Mouse (Mus musculus): Measurements from ENCODE around the gene BC025920. TPM values are rescaled to one million over a fixed set of nuclear protein-coding genes. Genes with fewer than 3 reads are reported as not detected.
"Not testable (repeated sequence)": the region's sequence is repeated elsewhere in the genome, so short reads cannot be mapped to it uniquely, and the experiment has no call there.

Gene BC025920
- polyA plus RNA-seq, 1 experiment from 2014 or later = 2.1 TPM

- 23% methylated on average over 24 of the region's 24 CpGs for WGBS
- peaks cover 12% of the 10 kb centered on the region; the same call in 1 of the 2 replicates for H3K27me3 ChIP-seq (ENCODE audit: insufficient read depth, poor library complexity, severe bottlenecking)
- no peaks in the 10 kb centered on the region for H3K36me3 ChIP-seq
- peak overlapping the region; percentile 94 for H3K27ac ChIP-seq
- peaks cover 31% of the 10 kb centered on the region for H3K4me1 ChIP-seq (replicated peaks)
- DNase-seq (ENCODE audit: low spot score) = no peak
- H3K4me3 ChIP-seq = peak overlapping the region; percentile 85
- H3K9me3 ChIP-seq = no peaks in the 10 kb centered on the region
Observed at GRCm38 (mm10) chr10:81642648-81643448, 36.8 kb downstream of the BC025920 start.

GRCm38 (mm10) chr10:81643449-81644055 lies 37.5 kb downstream of the BC025920 start:
- Histone ChIP-seq H3K4me1 (replicated peaks) (peaks cover 33% of the 10 kb centered on the region), H3K27me3 (ENCODE audit: insufficient read depth, poor library complexity, severe bottlenecking) (peaks cover 7% of the 10 kb centered on the region; the same call in 1 of the 2 replicates), H3K4me3 (peak overlapping the region; percentile 85), H3K9me3 (no peaks in the 10 kb centered on the region), H3K36me3 (no peaks in the 10 kb centered on the region), H3K27ac (peak overlapping the region; percentile 94)
- peak; percentile 95 for DNase-seq (ENCODE audit: low spot score)
- WGBS = under 1% methylated on average over 75 of the region's 75 CpGs

- H3K27ac ChIP-seq = peak overlapping the region; percentile 94
- WGBS = 56% methylated on average over 2 of the region's 2 CpGs
- H3K4me1 ChIP-seq (replicated peaks) = peaks cover 35% of the 10 kb centered on the region
- DNase-seq (ENCODE audit: low spot score) = no peak
- H3K36me3 ChIP-seq = no peaks in the 10 kb centered on the region
- H3K4me3 ChIP-seq = peak overlapping the region; percentile 85
- H3K9me3 ChIP-seq = no peaks in the 10 kb centered on the region
- H3K27me3 ChIP-seq (ENCODE audit: insufficient read depth, poor library complexity, severe bottlenecking) = peaks cover 7% of the 10 kb centered on the region; the same call in 1 of the 2 replicates
Observed at GRCm38 (mm10) chr10:81644162-81644561, 38.1 kb downstream of the BC025920 start.

GRCm38 (mm10) chr10:81644716-81645115 lies 38.6 kb downstream of the BC025920 start:
- Histone ChIP-seq H3K36me3 (no peaks in the 10 kb centered on the region), H3K4me3 (peak overlapping the region; percentile 85), H3K27ac (no peak overlapping the region), H3K9me3 (no peaks in the 10 kb centered on the region), H3K27me3 (ENCODE audit: insufficient read depth, poor library complexity, severe bottlenecking) (peaks cover 7% of the 10 kb centered on the region; the same call in 1 of the 2 replicates), H3K4me1 (replicated peaks) (peaks cover 35% of the 10 kb centered on the region)
- 92% methylated on average over 18 of the region's 18 CpGs for WGBS
- DNase-seq (ENCODE audit: low spot score) = no peak

- H3K27ac ChIP-seq = no peak overlapping the region
- WGBS = 94% methylated on average over 4 of the region's 4 CpGs
Observed at GRCm38 (mm10) chr10:81645391-81645790, 39.3 kb downstream of the BC025920 start.

GRCm38 (mm10) chr10:81646015-81646555 lies 40.0 kb downstream of the BC025920 start:
- no peak overlapping the region for H3K27ac ChIP-seq
- peaks cover 35% of the 10 kb centered on the region for H3K4me1 ChIP-seq (replicated peaks)
- no peak for DNase-seq (ENCODE audit: low spot score)
- peaks cover 10% of the 10 kb centered on the region for H3K36me3 ChIP-seq
- peaks cover 7% of the 10 kb centered on the region; the same call in 1 of the 2 replicates for H3K27me3 ChIP-seq (ENCODE audit: insufficient read depth, poor library complexity, severe bottlenecking)
- H3K4me3 ChIP-seq = no peak overlapping the region
- peaks cover 7% of the 10 kb centered on the region for H3K9me3 ChIP-seq
- 88% methylated on average over 7 of the region's 7 CpGs for WGBS

More at GRCm38 (mm10) chr10:81645391-81645790, 39.3 kb downstream of the BC025920 start:
- no peaks in the 10 kb centered on the region; the same call in 1 of the 2 replicates for H3K9me3 ChIP-seq
- H3K36me3 ChIP-seq = peaks cover 3% of the 10 kb centered on the region
- H3K27me3 ChIP-seq (ENCODE audit: insufficient read depth, poor library complexity, severe bottlenecking) = peaks cover 7% of the 10 kb centered on the region; the same call in 1 of the 2 replicates
- H3K4me1 ChIP-seq (replicated peaks) = peaks cover 35% of the 10 kb centered on the region
- no peak overlapping the region for H3K4me3 ChIP-seq
- no peak for DNase-seq (ENCODE audit: low spot score)

GRCm38 (mm10) chr10:81648803-81649775 lies 43.0 kb downstream of the BC025920 start, which contains the start of gene Gm10778:
Gm10778 (plus strand) TSS chr10:81649059.
- peak; percentile 91 for DNase-seq (ENCODE audit: low spot score)
- peak within 1 kb of the TSS; percentile 63 for H3K4me3 ChIP-seq
- not testable (repeated sequence) for H3K4me1 ChIP-seq (replicated peaks); H3K27me3 ChIP-seq (ENCODE audit: insufficient read depth, poor library complexity, severe bottlenecking)
- peaks cover 39% of the 10 kb centered on the region for H3K36me3 ChIP-seq
- WGBS = 4% methylated on average over 37 of the region's 52 CpGs
- peaks cover 37% of the 10 kb centered on the region for H3K9me3 ChIP-seq
- H3K27ac ChIP-seq = peak within 1 kb of the TSS; percentile 91

- peaks cover 88% of the 10 kb centered on the region for H3K36me3 ChIP-seq
- H3K27ac ChIP-seq = no peak overlapping the region
- no peak for DNase-seq (ENCODE audit: low spot score)
Observed at GRCm38 (mm10) chr10:81655178-81655577, 49.1 kb downstream of the BC025920 start.

GRCm38 (mm10) chr10:81656174-81656573 lies 50.1 kb downstream of the BC025920 start:
- Histone ChIP-seq H3K4me1 (replicated peaks) (no peaks in the 10 kb centered on the region), H3K27ac (no peak overlapping the region), H3K36me3 (peaks cover 79% of the 10 kb centered on the region), H3K27me3 (ENCODE audit: insufficient read depth, poor library complexity, severe bottlenecking) (no peaks in the 10 kb centered on the region), H3K9me3 (peaks cover 85% of the 10 kb centered on the region), H3K4me3 (no peak overlapping the region)
- DNase-seq (ENCODE audit: low spot score) = no peak
- 97% methylated on average over 2 of the region's 2 CpGs for WGBS

More at GRCm38 (mm10) chr10:81655178-81655577, 49.1 kb downstream of the BC025920 start:
- Histone ChIP-seq H3K27me3 (ENCODE audit: insufficient read depth, poor library complexity, severe bottlenecking) (no peaks in the 10 kb centered on the region), H3K4me3 (no peak overlapping the region), H3K4me1 (replicated peaks) (no peaks in the 10 kb centered on the region; the same call in 1 of the 2 replicates), H3K9me3 (peaks cover 88% of the 10 kb centered on the region)
- WGBS = 96% methylated on average over 10 of the region's 10 CpGs

Measured in hindbrain, embryonic 10.5 days (tissue).